Mouse (Mus musculus) CH12F3 (cell line): ENCODE results near the gene Actn4.
"Not testable (repeated sequence)": the region's sequence is repeated elsewhere in the genome, so short reads cannot be mapped to it uniquely, and the experiment has no call there.

Experiments used
- in situ Hi-C: fragments of 300-500 bp; cut with MboI; formaldehyde crosslinking; loops from 2 replicates; pipeline ENCODE4 v1.14.3; 2020; ENCODE audit warnings: low sequenced_read_pairs

Gene Actn4

DNA sequence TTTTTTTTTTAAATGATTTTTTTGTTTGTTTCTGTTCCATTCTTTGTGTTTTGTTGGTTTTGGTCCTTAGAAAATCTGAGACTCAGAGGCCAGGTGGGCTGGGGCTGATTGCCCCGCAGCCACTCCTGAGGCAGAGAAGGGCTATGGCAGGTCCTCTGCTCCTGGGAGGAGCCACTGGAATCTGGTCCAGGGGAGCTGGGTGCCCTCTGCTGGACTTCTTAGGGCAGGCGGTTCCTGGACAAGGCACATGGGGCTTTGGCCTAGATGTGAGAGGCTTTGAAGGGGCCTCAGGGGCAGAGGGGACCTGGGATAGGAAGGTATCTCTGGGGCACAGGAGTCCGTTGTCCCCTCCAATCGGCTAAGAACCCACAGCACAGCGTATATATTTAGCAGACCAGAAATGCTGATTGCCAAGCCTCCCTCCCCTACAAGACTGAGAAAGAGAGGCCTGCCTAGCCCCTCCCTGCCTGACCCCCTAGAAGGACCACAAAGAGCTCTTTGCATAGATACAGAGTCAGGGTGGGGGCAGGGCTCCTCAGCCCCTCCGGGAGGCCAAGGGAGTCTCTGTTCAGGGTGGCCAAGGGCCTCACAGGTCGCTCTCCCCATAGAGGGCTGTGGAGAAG is 68.4 kb downstream of the Actn4 start:
- in situ Hi-C loops, result no loop called here

DNA sequence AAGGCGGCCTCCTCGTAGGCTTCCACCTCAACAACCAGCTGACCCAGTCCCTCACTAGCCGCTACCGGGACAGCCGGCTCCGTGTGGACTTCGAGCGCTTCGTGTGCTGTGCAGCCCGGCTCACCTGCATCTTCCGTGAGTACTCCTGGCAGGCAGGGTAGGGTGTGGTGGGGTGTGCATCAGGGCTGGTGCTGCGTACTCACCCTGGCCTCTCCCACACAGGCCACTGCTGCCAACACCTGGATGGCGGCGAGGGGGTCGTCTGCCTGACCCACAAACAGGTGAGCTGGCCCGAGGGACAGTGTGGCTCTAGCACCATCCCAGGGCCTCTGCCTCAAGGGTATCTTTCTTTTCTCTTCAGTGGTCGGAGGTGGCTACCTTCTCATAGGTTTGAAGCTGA is 69.5 kb downstream of the Actn4 start:
- in situ Hi-C loops, result no loop called here

DNA sequence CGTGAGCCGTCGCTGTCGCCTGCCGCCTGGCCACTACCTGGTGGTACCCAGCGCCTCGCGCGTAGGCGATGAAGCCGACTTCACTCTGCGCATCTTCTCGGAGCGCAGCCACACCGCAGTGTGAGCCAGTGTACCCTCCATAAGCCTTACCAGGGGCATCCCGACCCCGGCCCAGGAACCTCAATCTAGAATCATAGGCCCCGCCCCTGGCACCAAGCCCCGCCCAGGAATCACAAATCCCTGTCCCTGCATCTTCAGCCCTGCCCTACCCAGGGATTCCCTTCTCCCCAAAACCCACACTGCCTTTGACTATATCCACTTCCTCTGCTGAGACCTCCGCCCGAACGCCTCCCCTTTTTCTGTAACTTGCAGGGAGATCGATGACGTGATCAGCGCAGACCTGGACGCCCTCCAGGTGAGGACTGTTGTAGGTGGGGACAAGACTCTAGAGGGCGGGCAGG is 73.4 kb downstream of the Actn4 start:
- in situ Hi-C loops, result no loop called here

DNA sequence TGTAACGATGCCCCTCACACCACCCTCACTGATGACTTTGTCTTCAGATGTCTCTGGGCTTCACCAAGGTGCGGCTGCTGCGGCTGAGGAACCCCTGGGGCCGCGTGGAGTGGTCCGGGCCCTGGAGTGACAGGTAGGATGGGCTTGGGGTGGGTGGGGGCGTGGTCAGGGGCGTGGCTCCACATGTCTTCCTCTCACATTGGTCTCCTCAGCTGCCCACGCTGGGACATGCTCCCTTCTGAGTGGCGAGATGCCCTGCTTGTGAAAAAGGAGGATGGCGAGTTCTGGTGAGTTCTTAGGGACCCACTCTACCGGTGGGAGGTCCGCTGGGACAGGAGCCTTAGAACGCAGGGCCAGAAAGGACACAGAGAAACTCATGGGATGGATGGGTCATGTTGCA is 75.7 kb downstream of the Actn4 start:
- in situ Hi-C loops, result no loop called here

DNA sequence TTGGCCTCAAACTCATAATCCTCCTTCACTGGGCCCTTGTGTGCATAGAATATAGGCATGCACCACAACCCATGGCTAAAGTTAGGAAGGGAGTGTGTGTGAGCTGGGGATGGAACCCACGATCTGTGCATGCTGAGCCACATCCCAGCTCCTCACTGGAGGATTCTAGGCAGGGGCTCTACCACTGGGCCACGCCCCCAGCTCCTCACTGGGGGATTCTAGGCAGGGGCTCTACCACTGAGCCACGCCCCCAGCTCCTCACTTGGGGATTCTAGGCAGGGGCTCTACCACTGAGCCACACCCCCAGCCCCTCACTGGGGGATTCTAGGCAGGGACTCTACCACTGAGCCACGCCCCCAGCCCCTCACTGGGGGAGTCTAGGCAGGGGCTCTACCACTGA is 78.4 kb downstream of the Actn4 start:
- in situ Hi-C loops, result not testable (repeated sequence)

DNA sequence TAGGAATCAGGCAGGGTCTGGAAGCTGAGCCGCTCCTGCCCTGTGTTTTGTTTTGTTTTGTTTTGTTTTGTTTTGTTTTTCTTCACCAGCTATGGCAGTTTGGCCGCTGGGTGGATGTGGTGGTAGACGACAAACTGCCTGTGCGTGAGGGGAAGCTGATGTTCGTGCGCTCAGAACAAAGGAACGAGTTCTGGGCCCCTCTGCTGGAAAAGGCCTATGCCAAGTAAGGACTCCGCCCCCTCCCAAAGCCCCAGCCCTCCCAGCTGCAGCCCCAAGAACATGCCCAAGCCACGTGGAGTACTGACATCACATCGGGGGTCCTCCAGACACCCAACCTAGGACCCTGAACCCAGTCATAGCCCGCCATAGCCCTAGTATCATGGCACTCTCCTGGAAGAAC is 79.1 kb downstream of the Actn4 start:
- in situ Hi-C loops, result no loop called here

DNA sequence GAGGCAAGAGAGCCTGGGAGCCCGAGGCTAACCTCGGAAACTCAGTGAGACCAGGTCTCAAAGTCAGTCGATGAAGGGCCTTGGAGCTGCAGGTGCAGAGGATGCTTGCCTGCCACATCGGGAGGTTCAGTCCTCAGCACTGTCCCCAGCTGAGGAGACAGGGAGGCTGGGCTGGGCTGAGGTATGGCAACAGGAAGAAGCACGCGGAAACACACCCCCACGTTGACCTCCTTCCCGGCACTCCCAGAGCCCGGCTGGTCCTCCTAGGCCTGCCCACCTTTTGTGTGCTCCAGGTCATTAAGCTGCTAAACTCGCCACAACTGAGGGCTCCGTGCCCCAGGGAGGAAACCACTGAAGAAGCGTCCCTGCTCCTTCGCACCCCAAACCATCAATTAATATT is 80.9 kb downstream of the Actn4 start, which contains the start of gene Capn12:
Gene Capn12, plus strand, starts transcription at position 224 of the 400 bp plus-strand sequence.
- in situ Hi-C loops, result no loop called here

DNA sequence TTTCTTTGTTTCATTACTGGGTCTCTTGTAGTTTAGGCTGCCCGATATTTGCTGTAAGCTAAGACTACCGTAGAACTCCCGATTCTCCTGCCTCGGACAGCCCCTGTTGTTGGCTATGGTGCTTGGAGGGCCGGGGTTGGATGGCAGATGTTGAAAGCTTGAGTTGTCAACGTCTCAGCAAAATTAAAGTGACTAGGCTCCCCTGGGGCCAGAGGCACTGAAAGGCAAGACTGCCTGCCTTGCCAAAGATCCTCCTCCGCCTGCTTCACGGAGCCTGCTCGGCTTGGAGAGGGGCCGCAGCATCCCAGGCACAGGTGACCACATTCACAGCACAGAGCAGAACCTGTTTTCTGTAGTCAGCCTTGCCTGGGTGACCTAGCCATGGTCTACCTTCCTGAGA is 81.6 kb downstream of the Actn4 start:
- in situ Hi-C loops, result no loop called here

DNA sequence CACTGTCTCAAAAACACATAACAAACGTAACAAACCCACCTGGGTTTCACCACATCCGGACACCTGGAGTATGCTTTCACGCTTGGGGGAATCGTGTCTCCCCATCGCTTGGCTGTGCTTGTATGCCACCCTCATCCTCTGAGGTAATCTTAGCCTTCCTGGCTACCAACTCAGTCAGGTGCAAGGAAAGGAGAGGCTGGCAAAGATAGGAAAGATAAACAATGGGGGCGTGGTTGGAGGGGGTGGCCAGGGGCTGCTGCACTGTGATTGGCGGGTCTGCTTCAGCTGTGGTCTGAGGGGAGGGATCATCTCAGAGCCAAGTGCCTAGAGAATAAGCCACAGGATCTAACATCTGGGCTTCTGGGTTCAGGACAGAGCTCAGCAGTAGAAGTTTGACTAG is 82.5 kb downstream of the Actn4 start:
- in situ Hi-C loops, result no loop called here

DNA sequence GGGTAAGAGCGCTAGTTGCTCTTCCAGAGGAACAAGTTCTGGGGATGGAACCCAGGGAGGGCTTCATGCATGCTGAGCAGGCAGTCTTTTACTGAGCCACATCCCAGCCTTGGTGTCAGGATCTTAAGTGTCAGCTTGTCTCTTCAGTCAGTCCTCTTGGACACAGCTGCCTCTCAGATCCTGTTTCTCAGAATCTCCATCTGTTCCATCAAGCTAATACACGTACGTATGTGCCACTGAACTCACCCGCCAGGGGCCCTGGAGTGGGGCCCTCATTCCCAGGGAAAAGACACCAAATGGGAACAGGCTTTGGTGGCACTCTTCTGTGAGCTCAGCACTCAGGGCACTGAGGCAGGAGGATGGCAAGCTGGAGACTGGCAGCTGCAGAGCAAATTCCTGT is 84.3 kb downstream of the Actn4 start:
- in situ Hi-C loops, result no loop called here

DNA sequence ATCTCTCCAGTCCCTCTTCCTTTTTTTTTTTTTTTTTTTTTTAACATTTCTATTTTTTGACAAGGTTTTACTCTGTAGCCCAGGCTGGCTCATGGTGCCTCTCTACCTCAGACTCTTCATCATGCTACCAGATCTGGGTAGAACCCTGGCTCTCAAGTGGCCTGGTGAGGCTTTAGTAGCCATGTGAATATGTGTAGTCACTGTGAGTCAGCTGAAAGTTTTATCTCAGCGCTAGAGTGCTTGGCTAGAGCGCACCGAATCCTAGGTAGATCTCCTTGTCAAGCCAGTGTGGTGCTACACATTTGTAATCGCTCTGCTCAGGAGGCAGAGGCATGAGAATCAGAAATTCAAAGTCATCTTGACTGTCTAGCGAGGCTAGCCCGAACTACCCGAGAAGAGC is 85.0 kb downstream of the Actn4 start:
- in situ Hi-C loops, result no loop called here

DNA sequence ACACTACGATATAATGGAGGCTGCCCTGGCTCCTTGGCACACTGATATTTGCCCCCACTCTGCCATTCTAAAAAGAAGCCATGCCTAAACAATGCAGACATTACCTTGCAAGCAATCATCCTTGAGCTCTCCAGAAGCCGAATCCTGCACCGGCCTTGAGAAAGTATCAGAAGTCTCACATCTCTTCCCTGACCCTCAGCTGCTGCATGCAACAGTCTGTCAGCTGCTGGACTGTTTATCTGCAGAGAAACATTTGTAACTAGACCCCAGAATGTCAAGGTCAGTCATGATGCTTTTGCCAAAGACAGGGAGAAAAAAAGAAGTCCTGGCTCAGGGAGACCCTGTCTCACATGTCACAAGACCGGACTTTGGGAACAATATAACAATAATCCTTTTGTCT is 86.0 kb downstream of the Actn4 start:
- in situ Hi-C loops, result no loop called here

DNA sequence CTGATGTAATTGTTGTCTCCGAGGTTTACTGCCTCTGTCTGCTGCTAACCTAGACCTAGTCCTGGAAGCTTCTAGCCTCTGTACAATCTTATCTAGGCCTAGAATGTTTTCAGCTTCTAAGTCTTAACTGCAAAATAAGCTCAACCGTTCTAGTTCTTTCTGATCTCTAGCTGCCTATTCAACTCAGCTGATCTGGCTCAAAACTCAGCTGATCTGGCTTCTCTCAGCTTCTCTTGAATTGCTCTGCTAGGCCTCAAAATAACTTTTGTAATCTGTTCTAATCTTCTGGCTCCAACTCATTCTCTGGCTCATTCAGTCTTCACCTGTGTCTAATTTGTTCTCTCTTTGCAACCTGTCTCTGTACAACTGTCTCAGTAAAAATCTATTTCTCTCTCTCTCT is 87.6 kb downstream of the Actn4 start:
- in situ Hi-C loops, result no loop called here

DNA sequence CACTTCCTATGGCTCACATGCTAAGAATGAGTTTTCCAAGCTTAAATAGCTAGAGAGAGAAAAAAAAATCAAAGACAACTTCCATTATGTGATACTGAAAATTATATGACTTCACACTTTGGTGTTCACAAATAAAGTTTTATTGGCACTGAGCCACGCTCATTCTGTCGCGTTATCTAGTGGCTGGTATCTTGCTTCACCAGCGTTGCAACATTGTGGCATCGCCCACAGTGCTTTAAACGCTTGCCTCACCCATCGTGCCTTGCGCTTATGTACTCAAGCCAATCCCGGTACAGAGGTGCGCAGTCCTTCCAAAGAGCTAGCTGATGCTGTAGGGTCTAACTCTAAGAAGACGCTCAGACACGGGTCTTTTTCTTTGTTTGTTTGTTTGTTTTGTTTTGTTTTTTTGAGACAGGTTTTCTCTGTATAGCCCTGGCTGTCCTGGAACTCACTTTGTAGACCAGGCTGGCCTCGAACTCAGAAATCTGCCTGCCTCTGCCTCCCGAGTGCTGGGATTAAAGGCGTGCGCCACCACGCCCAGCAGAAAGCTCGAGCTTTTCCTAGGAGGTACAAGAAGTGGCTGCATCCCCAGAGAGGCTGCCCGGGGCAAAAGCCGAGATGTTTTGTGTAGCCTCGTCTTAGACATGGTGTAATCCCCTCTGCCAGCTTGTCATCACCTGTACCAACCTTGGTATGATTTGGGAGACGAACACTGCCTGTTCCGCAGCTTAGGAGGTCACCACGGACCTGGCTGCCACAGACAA is 91.1 kb downstream of the Actn4 start:
- in situ Hi-C loops, result no loop called here

DNA sequence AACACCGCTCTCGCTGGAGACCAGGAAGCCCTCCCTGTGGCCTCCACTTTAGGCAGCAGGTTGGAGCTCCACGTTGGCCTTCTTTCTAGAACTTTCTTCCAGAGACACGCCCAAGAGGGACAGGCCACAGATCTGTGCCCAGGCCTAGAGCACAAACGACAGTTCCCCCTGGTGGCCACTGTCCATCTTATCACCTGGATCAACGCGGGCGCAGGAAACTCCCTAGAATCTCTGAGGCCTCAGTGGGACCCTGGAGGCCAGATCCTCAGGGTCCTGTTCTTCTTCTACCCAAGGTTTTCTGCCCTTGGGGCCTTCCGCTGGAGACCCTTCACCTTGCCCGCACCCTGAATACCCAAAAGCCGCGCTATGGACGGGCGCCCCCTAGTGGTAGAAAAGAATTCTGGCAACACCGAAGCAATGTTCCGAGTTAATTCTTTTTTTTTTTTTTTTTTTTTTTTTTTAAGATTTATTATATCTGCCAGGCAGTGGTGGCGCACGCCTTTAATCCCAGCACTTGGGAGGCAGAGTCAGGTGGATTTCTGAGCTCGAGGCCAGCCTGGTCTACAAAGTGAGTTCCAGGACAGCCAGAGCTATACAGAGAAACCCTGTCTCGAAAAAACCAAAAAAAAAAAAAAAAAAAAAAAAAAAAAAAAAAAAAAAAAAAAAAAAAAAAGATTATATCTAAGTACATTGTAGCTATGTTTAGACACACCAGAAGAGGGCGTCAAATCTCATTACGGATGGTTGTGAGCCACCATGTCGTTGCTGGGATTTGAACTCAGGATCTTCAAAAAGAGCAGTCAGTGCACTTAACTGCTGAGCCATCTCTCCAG is 94.4 kb downstream of the Actn4 start:
- in situ Hi-C loops, result not testable (repeated sequence)

DNA sequence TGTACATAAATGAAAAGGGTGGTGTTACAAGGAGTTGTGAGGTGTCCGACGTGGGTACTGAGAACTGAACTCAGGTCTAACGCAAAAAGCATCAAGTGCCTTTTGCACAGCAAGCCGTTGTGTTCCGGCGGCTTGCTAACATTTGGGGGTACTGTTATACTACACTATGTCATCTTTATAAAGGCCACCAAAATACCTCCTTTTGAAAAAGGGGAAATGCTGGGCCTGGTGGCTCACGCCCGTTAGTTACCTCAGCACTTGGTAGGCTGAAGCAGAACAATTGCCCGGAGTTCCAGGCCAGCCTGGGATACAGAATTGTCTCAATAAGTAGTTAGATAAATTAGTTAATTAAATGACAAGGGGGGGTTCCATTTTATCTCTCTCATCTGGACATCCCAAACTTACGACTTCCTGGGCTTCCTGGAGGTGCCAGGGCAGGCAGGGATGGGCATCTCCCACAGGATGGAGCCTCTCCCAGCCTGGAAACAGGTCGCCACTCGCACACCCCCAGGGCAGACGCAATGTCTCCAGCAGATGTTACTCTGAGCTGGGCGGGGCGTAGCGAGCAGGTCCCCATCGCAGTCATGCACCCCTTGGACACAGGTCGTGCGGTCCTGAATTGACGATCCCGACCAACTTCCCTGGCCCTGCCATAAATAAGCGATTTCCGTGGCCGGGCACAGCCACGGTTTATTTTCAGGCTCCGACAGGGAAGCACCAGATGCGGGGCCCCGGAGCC is 95.2 kb downstream of the Actn4 start:
- in situ Hi-C loops, result no loop called here

DNA sequence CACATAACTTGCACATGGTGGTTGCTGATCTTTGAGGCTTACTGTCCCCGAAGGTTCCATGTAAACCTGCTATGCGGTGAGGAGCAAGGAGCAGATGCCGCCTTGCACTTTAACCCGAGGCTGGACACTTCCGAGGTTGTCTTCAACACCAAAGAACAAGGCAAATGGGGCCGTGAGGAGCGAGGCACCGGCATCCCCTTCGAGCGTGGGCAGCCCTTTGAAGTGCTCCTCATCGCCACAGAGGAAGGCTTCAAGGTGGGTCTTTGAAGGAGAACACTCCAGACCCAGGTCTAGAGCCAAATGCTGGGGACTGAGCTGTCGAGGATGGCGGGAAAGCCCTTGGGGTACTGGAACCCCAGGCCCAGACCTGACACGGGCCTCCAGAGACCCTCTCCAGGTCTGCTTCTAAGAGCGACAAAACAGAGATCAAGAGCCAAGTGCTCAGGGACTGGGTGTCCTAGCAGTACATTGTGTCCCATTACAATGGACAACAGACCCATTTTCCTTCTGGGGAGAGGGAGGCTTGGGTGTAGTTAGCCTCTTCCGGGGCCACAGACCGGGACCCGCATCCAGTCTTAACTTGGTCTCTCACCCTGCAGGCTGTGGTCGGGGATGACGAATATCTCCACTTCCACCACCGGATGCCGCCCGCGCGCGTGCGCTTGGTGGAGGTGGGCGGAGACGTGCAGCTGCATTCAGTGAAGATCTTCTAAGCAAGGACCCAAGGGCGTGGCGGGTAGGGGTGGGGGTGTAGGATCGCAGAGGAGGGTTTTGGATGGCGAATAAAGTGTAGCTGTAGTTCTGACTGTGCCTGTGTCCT is 96.4 kb downstream of the Actn4 start:
- in situ Hi-C loops, result no loop called here

DNA sequence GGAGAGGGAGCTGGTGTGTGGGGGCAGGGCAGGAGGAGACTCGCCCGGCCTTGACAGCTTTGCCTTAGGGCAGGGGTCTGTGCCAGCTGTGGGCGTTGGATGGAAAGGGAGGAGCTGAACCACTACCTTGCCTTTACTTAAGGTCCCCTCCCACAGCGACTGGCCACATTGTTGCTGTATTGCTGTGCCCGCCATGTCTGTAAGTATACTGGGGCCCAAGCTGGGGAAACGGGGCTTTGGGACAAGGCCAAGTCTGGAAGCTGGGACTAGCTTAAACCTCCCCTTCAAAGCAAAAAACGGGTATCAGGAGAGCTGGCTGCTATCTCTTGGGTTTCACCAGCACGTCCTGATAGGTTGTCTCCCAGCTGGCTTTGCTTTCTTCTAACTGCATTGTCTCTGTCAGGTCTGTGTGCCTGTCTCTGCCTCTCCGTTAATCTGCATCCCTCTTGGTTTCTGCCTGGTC is 97.8 kb downstream of the Actn4 start:
- in situ Hi-C loops, result no loop called here

DNA sequence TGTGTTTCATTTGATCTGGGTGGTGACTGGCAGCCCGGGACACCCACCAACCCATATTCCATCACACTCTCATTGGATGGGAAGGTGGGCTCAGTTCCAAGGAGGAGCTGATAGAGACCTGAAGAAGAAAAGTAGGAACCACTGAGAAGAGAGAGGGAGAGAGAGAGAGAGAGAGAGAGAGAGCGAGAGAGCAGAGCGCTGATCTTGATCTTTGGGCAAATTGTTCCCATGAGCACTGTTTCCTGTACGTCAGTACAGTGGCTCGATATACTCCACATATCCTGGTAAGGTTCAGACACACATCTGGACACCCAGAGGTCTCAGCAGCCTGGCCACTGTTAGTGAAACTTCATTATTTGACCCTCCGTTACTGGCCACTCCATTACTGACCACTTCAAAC is 98.6 kb downstream of the Actn4 start, which contains the start of gene Lgals7:
Gene Lgals7, plus strand, starts transcription at position 314 of the 400 bp plus-strand sequence.
- in situ Hi-C loops, result no loop called here
